Mouse (Mus musculus) effector memory CD4-positive, alpha-beta T cell, adult 5 months (primary cell): ENCODE data around the gene Taf15. TPM values are rescaled to one million over a fixed set of nuclear protein-coding genes. Genes with fewer than 3 reads are reported as not detected.

ENCODE experiments used
- polyA plus RNA-seq: library from polyadenylated mRNA; unstranded; fragments of 100-300 nt; shearing (Covaris generic); gene quantifications from one replicate; pipeline ENCODE4 v1.2.1, GENCODE M21; 2017

Taf15 gene
- 24.6 TPM for polyA plus RNA-seq

GRCm38 (mm10) chr11:83472324-83473234, at the start of gene Taf15:
TSS of gene Taf15 (plus strand) at chr11:83473086.

GRCm38 (mm10) chr11:83429355-83429754, 43.5 kb upstream of the Taf15 start, which contains the start of gene Gas2l2:
TSS of gene Gas2l2 (minus strand) at chr11:83429455.

GRCm38 (mm10) chr11:83437377-83437776, 35.5 kb upstream of the Taf15 start, which contains the start of gene 1700020L24Rik:
TSS of gene 1700020L24Rik (plus strand) at chr11:83437677.

GRCm38 (mm10) chr11:83462711-83463244, 10.1 kb upstream of the Taf15 start, which contains the start of gene Mmp28:
TSS of gene Mmp28 (minus strand) at chr11:83463071.

GRCm38 (mm10) chr11:83522075-83522474, 49.2 kb downstream of the Taf15 start, which contains the start of gene Heatr9:
TSS of gene Heatr9 (minus strand) at chr11:83522175.

GRCm38 (mm10) chr11:83530360-83530759, 57.5 kb downstream of the Taf15 start, which contains the start of gene Ccl5:
TSS of gene Ccl5 (minus strand) at chr11:83530518.

Other genes starting within 250 kb of the Taf15 start
- not detected for gene Slfn14, start 186.4 kb upstream of the Taf15 start, polyA plus RNA-seq
- gene Ap2b1, start 174.1 kb upstream of the Taf15 start, polyA plus RNA-seq: 53.1 TPM
- gene Pex12, start 170.5 kb upstream of the Taf15 start, polyA plus RNA-seq: 6.8 TPM
- gene Rasl10b, start 63.9 kb upstream of the Taf15 start, polyA plus RNA-seq: not detected
- gene Gas2l2, start 43.6 kb upstream of the Taf15 start, polyA plus RNA-seq: not detected
- gene 1700020L24Rik, start 35.4 kb upstream of the Taf15 start, polyA plus RNA-seq: 1.1 TPM
- not detected for gene Mmp28, start 10.0 kb upstream of the Taf15 start, polyA plus RNA-seq
- 1.2 TPM for gene Heatr9, start 49.1 kb downstream of the Taf15 start, polyA plus RNA-seq
- gene Ccl5, start 57.4 kb downstream of the Taf15 start, polyA plus RNA-seq: 1,423 TPM
- 0.34 TPM for gene Ccl9, start 105.5 kb downstream of the Taf15 start, polyA plus RNA-seq
- 0.50 TPM for gene Ccl6, start 120.0 kb downstream of the Taf15 start, polyA plus RNA-seq
- not detected for gene Rpl9-ps1, start 172.5 kb downstream of the Taf15 start, polyA plus RNA-seq
- gene Ccl3, start 176.3 kb downstream of the Taf15 start, polyA plus RNA-seq: 25.2 TPM
- gene Ccl4, start 189.5 kb downstream of the Taf15 start, polyA plus RNA-seq: 91.7 TPM
- gene Wfdc17, start 230.9 kb downstream of the Taf15 start, polyA plus RNA-seq: not detected
- not detected for gene Wfdc18, start 235.9 kb downstream of the Taf15 start, polyA plus RNA-seq